Mouse (Mus musculus): ENCODE measurements at regions not wholly inside any gene's neighbourhood (a gene's known extent, or its start where the extent isn't known, plus 50 kb on each side); places are given as distances from the start of the nearest gene placed in this dataset.

DNA sequence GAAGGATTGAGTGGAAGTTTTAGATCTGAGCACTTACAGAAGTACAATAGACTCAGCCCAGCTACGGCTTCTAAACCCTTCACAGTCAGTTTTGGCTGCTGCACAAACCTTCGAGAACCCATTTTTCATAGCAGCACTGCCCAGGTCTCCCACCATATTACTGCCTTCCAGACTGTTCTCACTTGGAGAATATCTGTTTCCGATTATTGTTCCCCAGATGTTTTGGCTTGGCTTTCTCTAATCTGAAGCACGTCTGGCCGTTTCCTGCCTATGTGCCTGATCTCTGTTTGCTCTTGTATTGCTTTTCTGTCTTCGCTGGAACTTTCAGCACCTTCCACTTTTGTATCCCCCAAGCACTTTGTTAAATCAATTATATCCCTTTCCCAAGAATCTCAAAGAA, 368.0 kb downstream of the Mllt3 start:
- no peak for DNase-seq

DNA sequence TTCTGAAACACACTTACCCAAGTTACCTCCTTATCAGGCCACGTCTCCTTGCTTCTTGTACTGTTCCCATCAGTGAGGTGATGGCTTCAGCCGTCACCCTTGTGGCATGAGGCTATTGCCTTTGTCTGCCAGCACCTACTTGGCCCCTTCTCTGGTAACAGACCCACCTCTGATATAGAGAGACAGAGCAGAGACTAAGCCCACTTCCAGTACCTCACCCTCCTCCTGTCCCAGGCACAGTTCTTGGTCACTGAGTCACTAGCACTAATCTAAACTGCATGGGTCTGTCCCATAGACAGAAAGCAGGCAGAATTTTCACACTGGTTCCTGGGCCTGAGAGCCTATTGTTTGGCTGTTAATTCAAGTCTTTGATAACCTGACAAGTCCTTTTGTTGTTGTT, 370.3 kb downstream of the Mllt3 start:
- DNase-seq = no peak

DNA sequence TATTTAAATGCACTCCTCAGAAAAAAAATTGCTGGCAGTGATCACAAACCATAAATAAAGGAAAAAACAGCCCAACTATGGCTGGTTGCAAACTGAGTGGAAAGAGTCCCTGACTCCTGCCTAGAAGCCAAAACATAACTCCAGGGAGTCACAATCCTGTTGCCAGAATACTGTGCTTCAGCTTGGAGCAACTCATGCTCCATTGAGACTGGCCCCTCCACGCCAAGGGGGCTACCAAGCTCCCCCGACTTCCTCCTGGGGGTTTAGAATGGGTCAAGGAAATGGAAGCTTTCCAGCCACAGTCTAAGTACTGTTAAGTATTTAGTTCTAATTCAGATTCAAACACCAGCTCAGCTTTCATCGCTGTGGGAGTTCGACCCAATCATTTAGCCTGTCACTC, 374.8 kb downstream of the Mllt3 start:
- no peak for DNase-seq

DNA sequence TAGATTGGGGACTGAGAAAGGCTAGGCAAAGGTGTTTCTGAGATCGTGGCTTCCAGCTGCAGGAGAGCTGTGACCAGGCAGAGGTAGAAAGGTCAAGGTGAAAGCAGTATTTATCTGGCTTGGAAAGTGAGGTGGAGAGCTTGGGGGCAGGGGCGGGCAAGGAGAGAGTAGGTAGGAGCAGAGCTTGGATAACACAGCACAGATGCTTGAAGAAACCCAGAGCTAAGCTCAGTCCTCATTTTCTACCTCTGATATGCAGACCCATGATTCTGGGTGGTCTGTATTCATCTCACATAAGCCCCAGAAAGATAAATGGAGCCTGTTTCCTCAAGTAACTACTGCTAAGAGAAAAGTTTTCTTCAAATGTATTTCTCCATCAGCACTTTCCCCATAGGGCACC, 375.3 kb downstream of the Mllt3 start:
- no peak for DNase-seq

DNA sequence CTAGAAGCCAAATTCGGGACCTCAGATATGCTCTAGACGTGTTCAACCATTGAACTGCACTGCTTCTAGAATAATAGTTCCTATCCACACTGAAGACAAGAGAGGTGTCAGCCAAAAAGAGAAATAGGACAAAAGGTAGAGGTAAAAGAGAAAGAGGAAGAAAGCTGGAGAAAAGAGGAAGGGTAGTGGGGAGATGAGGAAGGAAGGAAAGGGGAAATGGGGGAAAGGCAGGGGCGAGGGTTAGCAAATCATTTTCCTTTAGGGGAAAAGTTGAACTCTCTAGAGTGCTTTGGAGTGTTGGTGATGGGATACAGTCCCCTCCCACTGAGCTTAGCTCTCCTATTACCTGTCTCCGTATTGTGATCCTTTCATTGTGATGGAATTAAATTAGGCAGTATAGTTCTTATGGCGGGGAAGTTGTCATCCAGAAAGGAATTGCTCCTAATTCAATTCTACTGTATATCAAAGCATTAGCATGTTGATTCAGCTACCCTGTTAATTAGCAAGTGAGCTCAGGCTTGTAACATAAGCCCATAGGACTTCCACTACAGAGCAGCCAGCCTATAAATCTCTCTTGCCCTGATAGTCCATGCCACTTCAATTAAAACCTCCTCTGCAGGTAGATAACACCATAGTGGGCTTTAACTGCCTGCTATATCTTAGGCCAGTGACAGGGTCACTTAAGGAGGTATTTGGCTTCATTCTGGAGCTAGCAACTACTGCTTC, 379.6 kb downstream of the Mllt3 start:
- no peak for DNase-seq

DNA sequence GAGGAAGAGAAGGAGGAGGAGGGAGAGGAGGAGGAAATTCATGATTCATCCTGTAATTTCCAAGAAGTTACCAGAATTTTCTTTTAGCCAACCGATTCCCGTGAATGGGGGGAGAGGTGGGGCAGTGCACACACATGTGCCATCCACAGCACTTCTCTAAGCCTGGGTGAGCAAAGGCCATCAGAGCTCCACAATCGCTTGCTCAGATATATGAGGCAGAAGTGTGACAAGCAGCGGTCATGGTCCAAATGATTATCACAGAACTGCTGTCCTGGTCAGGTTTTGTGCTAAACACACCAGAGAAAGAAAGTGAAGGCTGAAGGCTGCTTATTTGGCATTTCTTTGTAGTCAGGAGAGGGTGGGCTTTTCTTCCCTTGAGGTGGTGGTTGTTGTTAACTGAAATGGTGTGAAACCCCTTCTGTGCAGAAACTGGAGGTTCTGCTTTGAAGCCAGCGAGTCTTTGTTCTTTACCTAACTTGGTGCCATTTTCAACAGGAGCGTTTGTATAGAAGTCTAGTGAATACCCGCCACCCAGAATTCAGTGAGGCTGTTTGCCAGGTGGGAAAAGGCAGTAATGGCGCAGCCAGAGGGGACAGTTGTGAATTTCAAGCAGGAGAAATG, 380.7 kb downstream of the Mllt3 start:
- DNase-seq = no peak

DNA sequence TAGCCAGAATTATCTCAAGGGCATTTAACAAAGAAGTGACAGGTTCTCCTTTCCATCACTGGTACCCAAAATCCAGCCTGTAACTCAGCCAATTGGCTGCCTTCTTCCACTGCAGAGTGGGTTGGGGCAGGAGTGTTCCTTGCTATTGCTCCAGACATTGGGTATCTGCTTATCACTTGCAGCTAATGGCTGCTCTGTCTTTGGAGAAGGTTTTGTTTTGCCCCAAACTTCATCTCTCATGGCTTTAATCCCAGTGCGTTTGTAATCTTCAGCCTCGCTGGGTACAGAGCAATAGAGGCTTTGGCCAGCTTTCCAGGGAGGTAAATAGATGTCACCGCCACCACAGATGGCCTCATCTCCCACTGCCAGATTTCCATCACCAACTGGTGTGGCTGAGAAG, 381.9 kb downstream of the Mllt3 start:
- no peak for DNase-seq

DNA sequence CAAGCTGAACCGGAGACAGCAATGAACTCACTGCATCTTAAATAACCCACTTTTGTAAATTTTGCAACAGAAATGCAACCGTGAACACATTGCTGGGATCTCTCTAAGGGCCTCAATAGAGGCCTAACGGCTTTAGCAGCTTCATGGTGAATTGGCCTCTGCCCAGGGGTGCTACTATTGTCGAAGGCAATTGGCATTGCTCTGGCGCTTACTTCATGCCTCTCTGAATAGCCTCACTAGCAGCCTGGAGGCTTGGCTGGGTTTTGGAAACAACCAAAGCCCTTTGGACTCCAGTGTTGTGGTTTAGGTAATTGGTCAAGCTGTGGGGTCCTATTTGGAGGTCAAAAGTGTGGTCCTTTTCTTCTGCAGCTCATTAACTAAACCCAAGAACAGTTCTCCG, 382.3 kb downstream of the Mllt3 start:
- DNase-seq = no peak

DNA sequence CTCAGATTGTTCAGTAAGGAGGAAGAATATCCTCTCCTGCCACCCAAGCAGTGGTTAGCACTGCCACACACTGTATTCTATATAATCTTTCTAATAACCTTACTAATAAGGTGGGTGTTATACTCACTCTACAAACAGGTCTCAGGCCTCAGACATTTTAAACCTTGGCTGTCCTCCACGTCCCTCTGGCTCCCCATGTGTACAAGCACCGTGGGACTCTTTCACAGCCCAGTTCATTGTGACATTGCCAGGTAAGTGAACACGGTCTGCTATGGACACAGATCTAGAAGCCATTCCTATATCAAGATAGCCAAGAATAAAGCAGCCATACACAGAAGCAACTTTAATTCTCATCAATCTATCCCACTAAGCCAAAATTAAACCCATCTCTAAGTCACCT, 382.8 kb downstream of the Mllt3 start:
- DNase-seq = no peak

DNA sequence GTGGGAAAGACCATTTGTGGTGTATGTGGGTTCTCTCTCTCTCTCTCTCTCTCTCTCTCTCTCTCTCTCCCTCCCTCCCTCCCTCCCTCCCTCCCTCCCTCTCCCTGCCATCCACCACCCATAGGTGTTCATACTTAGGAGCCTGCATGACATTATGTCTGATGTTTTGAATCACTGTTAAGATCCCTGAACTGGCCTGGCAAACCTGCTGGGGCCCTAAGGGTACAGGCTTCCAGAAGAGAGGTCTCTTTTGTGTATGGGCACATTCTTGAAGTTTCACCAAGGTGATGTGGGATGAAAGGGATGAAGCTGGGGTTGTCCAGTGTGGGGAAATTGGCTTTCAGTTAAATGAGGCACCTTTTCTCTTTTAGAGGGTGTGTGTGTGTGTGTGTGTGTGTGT, 384.2 kb downstream of the Mllt3 start:
- no peak for DNase-seq

DNA sequence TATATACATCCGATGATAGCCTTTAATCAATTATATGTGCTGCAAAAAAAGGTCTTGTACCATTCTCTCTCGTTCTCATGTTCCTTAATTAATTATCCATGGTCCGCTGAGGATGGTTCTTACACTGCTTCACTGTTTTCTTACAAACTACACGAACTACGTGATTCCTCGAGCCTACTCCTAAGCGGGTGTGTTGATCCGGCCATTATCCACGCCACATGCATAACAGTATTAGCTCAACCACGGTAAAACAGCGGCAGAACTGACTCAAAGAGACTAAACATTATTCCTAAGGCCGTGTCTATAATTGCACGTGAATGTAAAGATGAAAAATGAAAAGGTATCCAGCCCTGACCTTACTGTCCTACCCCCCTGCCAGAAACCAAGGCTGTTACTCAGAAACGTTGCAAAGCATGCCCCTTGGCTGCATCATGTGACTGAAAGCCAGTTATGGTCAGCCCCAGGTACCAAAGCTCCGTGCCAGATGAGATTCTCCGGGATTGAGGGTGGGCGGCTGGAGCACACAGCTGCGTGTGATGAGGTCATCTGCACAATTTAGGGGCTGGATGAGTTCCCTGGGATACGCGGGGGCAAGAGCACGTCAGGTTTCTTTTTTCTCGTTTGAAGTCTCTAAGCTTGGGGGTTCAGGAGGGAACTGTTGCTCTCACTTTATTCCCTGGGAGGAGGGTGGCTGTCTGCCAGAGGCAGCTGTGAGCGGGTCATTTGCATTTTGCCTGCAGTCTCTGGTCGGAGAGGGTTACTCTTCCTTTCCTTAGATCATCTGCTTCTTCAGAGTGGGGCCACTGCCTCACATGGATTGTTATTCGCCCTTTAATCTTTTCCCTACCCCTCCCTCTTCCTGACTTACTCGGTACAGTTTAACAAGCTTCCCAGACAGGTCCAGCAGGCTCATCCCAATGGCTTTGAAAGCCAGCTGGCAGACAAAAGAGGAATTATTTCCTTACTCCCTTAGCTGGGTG, 384.9 kb downstream of the Mllt3 start:
- DNase-seq = peak; percentile 65

DNA sequence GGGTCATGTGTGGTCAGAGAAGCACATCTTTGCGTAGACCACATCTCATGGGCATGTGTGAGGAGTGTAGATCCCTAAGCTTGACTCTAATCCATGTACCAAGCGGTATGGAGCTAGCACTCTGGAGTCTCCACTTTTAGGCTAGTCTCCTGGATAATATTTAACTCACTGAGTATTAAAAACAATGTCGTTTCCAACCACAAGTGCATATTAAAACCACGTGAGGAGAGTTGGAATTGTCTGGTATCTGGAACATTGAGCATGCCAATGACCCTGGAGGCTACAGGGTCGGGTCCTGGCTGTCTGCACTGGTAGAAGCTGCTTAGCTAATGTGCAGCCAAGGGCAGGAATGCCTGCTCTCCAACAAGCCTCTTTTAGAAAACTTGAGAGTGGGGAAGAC, 391.2 kb downstream of the Mllt3 start:
- no peak for DNase-seq

DNA sequence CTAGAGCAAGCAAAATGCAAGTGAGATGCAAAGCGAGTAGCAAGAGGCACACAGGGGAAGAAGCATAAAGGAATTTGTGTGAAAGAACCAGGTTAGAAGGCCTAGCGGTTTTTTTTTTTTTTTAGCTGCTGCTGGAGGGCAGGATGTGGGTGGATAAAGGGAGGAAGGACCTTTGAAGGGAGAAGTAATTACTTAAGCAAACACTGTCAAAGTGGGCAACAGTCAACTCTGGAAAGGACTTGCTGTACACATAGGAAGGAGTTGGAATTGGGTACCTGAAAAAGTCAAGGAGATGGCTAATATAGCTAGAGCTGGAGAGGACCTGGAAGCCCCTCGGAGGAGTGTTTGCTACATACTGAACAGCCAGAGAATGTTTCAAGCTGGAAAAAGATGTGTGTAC, 391.6 kb downstream of the Mllt3 start:
- DNase-seq = no peak

DNA sequence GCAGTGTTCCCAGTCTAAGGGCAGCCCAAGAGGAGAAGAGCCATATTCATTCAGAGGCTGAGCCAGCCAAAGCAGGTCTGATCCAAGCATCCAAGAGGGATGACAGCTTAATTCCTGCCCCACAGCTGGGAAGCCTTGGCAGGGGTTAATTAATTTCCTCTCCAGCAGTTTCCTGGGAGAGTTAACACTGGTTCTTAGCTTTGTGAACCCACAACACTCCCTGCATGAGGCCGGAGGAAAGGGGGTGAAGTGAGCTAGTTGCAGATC, 394.9 kb downstream of the Mllt3 start:
- no peak for DNase-seq

DNA sequence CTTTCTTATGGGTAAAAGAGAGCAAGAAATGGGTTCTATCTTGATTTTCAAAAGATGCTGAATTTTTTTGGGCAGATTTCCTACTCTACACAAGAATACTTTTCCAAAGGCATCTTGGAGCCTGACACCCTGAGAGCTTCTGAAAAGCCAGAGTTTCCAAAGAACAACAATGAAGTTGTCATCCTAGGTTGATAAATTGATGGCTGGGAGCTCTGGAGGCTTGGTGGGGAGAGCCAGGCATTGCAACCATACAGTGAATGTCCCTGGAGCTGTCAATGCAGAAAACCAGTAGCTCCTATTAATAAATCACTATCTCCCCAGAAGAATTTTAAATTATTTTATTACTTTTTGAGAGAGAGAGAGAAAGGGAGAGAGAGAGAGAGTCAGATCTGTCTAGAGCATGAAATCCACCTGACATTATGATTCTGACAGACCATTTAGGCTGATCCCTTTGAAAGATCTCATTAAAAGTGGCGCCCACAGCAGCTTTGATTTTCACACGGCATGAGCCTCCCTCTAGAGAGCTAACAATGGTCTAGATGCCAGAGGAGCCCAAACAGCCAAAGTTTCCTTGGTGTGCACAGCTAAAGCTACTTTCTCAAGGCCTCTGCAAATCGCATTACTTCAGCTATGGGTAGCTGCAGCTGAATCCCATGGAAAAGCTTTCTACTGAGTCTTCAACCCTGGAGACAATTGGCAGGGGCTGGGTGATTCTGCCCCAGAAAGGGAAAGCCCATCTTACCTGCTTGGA, 395.4 kb downstream of the Mllt3 start:
- DNase-seq = no peak

DNA sequence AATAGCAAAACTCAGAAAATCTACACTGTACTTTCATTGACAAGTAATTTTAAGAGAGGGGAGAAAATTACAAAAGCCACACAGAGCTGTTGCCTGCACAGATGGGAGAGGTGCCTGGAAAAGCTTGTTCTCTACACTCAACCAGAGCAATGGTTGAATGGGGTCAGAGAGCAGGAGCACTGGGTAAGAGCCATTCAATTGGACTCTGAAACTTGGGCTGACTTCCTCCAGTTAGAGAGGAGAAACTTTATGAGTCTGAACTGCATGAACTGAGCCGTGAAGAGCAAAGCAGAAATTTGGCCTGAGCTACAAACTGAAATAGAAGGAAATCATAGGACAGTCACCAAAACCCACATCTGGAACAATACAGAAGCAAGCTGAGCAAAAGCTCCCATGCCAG, 380.8 kb upstream of the Slc24a2 start:
- DNase-seq = no peak

DNA sequence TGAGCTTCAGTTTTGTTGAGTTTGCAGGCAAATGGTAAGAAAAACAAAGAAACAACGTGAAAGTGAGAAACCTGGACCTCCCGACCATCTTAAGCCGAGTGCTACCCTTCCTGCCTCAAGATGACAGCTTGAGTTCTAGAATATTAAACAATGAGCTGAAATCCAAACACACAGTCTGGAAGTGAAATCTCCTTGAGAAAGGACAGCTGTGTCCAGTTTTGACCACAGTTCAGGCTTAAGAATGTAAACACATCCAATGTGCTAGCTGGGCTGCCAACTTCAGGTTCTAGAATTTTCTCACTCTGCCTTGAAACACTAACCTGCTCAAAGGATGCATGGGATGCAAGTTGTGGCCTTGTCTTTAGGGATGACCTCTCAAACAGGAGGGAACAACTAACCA, 363.4 kb upstream of the Slc24a2 start:
- peak; percentile 54 for DNase-seq

DNA sequence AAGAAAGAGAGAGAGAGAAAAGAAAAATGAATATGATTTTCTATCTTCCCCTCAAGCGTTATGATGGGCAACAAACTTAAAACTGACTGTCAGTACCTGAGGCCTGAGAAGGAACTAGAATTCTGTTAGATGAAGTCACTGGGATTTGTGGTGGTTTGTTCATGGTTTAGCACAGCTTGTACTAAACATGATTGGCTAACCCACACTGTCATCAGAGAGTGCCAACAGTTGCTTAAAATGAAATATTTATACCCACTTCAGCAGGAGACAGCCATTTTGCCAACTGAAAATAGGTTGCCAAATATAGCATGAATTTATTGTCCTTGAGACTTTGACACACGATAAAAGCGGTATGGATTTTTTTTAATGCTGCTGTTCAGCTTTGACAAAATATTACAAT, 360.5 kb upstream of the Slc24a2 start:
- no peak for DNase-seq

DNA sequence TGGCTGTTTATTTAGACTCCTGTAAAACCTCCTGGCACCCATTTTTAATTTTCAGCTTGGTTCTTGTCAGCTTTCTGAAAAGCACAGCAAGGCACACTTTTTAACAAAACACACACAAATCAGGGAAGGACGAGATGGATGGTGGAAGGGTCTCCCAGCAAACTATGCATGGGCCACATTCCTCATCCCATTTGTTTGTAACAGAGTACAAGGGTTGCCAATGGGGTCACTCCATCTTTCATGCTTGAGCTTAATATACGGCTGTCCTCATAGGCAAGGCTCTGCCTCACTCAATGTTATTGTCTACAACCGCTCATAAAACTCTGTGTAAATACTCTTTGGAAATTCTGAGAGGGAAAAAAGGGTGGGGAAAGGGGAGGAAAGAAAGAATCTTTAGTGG, 347.9 kb upstream of the Slc24a2 start:
- peak; percentile 4 for DNase-seq

DNA sequence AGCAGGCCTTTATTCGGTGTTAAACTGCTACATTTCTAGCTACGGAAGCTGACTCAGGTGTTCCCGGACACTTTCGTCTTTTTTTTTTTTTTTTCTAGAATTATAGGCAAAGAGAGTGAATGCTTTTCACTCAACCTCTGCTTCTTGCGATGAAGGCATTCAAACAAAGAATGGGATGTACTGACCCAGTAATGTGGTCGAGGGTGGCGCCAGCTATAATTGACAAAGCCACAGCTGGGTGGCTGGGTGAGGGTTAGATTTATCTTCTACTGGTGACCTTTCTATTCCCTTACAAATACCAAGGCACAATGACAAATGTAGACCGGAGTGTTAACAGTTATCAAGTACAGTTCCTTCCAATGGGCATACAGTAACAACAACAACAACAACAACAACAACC, 340.7 kb upstream of the Slc24a2 start:
- DNase-seq = no peak

DNA sequence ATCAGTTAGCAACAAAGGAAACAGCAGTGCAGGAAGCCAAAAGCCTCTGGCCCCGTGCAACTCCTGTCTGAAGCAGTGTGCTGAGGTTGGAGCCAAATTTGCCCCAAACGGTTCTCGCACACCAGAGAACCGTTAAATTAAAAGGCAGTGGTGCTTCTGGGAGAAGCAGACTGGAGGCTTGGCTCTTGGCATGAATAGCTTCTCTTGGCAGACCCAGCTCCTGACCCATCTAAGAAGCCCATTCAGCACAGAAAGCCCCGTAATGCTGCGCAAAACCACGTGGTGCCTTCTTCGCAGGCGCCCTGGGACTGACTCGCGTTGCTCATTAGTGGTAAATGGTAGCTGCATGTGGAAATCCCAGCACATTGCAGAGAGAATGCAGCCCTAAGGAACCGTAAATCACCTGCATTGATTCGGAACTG, 340.2 kb upstream of the Slc24a2 start:
- DNase-seq = peak; percentile 19

DNA sequence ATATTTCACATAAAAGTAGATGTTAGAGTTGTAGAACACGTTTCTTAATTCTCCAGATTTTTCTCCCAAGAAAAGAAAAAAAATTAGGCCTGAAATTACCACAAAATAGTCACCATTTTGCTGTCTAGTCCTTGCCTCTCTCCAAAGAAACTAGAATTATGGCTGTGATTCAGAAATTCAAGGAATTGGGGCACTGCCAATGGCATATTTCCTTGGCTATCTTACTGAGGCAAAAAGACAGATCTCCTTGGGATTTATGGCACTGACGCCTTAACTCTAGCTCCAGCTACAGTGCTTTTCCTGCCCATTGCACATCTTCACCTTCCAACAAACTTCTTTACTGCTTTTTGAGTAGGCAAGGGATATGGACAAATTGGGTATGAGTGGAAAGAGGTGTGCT, 336.3 kb upstream of the Slc24a2 start:
- peak; percentile 12 for DNase-seq

DNA sequence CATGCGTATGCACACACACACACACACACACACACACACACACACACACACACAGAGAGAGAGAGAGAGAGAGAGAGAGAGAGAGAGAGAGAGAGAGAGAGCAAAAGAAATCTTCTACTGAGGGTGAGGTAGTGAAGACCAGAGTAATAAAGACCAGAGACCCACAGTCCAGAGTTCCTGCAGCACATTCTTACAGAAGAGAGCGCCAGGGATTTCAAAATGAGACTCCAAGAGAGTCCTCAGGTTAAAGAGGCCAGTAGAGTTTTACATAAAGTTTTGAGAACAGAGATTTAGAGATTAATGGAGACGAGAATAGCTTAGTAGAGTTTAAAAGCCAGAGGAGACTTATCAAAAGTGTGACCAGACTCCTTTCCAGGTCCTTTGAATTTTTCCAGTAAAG, 324.6 kb upstream of the Slc24a2 start:
- no peak for DNase-seq
